Mouse (Mus musculus) heart, postnatal 36 days (tissue): Measurements from ENCODE around the gene Cttnbp2. TPM values are rescaled to one million over a fixed set of nuclear protein-coding genes. Genes with fewer than 3 reads are reported as not detected.

Experiments used
- DNase-seq, 2 experiments: peaks; one replicate each; pipeline ENCODE4 v3.0.0; 2021 to 2022
- intact Hi-C: fragments of 180-260 bp; cut with DNase I; formaldehyde crosslinking; loops from one replicate; pipeline ENCODE4 v1.15.1; 2025
- microRNA-seq, 2 experiments: library from miRNA; unstranded; fragments of <30 nt; microRNA quantifications; one replicate each; pipeline ENCODE4 v1.2.0; 2021; ENCODE audit warnings: borderline number of aligned reads in 2 of 2
- total RNA-seq, 2 experiments: library from RNA; stranded (reverse); gene quantifications; 2 replicates each; pipeline ENCODE4 v1.2.3; 2021

The Cttnbp2 gene
- total RNA-seq, 2 experiments from 2014 or later, result 2.0 to 3.9 TPM

DNA sequence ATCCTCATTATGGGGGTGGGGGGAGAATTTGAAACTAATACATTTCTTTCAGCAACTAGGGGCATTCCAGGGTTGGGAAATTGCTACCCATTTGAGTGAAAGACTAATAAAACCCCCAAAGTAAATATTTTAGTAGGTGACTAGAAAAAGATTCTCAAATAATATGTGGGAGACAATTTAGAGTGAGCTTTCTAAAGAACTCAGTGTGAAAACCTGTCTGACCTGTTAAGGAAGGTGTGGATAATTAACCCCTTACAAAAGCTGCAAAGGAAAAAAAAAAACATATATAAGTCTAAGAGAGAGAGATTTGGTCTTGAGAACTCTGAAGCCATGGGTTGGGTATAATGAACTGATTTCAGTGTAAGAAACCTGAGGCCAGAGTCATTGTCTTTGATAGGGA, 176.3 kb downstream of the Cttnbp2 start:
- no peak for DNase-seq
- intact Hi-C loops, result no loop called here

DNA sequence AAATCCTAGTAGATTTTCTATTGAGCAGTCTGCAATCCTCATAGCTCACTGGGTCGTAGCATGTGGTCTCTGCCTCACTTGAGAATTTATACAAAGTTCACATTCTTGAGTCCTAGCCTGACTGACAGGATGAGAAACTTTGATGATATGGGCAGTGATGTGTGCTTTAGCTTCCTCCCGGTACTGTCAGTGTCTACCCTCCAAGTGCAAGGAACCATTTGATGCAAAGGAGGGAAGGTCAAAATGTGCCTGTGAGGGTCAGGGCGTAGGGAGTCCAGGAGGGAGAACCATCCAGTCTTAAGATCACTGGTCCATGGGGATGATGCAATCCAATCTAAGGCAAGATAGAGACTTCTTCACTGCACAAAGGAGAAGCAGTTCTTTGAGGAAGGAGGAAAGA, 179.2 kb downstream of the Cttnbp2 start:
- intact Hi-C loops, result no loop called here
- DNase-seq, result no peak

DNA sequence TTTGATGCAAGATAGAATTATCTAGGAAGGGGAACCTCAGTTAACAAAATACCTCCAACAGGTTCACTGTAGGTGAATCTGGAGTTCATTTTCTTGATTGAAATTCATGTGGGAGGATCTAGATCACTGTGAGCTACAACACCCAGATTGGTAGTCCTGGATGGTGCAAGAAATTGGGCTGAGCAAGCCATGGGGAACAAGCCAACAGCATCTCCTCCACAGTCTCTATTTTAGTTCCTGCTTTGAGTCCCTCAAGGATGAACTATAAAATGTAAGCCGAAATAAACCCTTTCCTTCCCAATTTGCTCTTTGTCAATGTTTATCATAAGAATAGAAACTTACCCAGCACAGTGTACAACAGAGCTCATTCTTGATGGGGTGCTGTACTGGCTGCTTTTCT, 191.7 kb downstream of the Cttnbp2 start:
- intact Hi-C loops, result no loop called here
- no peak for DNase-seq

Small RNAs within 50 kb of the gene (microRNA-seq; reads per million reads assigned to microRNA genes)
- 0 reads per million in 2 experiments for gene Gm26233
